Mouse (Mus musculus) bone marrow, adult 2 months (tissue): ENCODE measurements around the gene Mindy2.

ENCODE experiments used
- CTCF ChIP-seq: fragments of 200-500 bp; IDR thresholded peaks from 2 replicates; pipeline ENCODE4 v1.5.1; 2011; ENCODE audit warnings: low read length, control low read depth; ENCODE audit not compliant: control insufficient read depth, insufficient read depth
- POLR2A ChIP-seq: fragments of 200-500 bp; IDR thresholded peaks from 2 replicates; pipeline ENCODE4 v1.6.1; 2011; ENCODE audit warnings: low read depth, mild to moderate bottlenecking, control low read depth, low read length, borderline replicate concordance; ENCODE audit not compliant: control insufficient read depth

DNA sequence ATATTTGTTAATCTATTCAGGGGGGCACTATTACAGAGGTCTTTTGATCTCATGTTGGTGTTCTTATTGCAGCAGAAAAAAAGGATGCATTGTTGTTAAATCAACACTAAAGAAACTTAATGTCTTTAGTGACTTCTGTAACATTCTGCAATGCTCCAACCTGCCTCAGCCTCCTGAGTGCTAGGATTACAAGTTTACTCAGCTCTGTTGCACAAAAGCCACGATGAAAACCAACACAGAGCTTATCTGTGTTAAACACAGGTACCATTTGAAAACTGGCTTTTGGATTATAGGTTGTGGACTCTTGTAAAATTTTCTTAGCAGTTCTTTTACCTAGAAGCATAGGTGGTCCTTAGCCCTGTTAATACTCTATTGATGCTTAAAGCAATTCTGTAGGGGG is 41.1 kb upstream of the Mindy2 start:
- TF ChIP-seq POLR2A, result no peak
- TF ChIP-seq CTCF, result no peak
